Mouse (Mus musculus) heart, postnatal 0 days (tissue): ENCODE data around the gene Ttc16. TPM values are rescaled to one million over a fixed set of nuclear protein-coding genes. Genes with fewer than 3 reads are reported as not detected.
A peak's percentile ranks its signal among the peaks of the same experiment; 100 is the strongest.

Source experiments
- ATAC-seq: fragments of 200-750 bp; cut with Nextera tagmentation; 2 replicates; pipeline ENCODE4 v1.8.0; 2017; ENCODE audit warnings: low read depth, moderate number of reproducible peaks, moderate library complexity; ENCODE audit not compliant: insufficient read depth
- DNase-seq: peaks from one replicate; pipeline ENCODE4 v3.0.0-alpha.2; 2016; ENCODE audit warnings: low spot score
- H3K27ac ChIP-seq: fragments of 300-500 bp; sonication (generic); 2 replicates; pipeline ENCODE4 v1.5.1; 2014; ENCODE audit warnings: low read depth, mild to moderate bottlenecking
- H3K27me3 ChIP-seq: fragments of 300-500 bp; sonication (generic); 2 replicates; pipeline ENCODE4 v1.6.1; 2014; ENCODE audit warnings: low read length, mixed read lengths; ENCODE audit not compliant: control insufficient read depth, insufficient read depth
- H3K36me3 ChIP-seq: fragments of 300-500 bp; sonication (generic); replicated peaks from 2 replicates; pipeline ENCODE4 v1.6.1; 2014; ENCODE audit warnings: low read length, mixed read lengths; ENCODE audit not compliant: control insufficient read depth, insufficient read depth
- H3K4me1 ChIP-seq: fragments of 300-500 bp; sonication (generic); 2 replicates; pipeline ENCODE4 v1.6.1; 2014; ENCODE audit warnings: antibody characterized with exemption; ENCODE audit not compliant: control insufficient read depth, insufficient read depth
- H3K4me2 ChIP-seq: fragments of 300-500 bp; sonication (generic); 2 replicates; pipeline ENCODE4 v1.6.1; 2014; ENCODE audit warnings: low read depth, mild to moderate bottlenecking, low read length, moderate library complexity
- H3K4me3 ChIP-seq: fragments of 300-500 bp; sonication (generic); 2 replicates; pipeline ENCODE4 v1.5.1; 2014; ENCODE audit warnings: low read depth, low read length
- H3K9ac ChIP-seq: fragments of 300-500 bp; sonication (generic); replicated peaks from 2 replicates; pipeline ENCODE4 v1.6.1; 2014; ENCODE audit warnings: low read depth, low read length, mixed read lengths
- H3K9me3 ChIP-seq: fragments of 300-500 bp; sonication (generic); replicated peaks from 2 replicates; pipeline ENCODE4 v1.6.1; 2016; ENCODE audit warnings: low read length; ENCODE audit not compliant: control insufficient read depth
- CTCF ChIP-seq: IDR thresholded peaks from 2 replicates; pipeline ENCODE4 v1.5.1; 2016; ENCODE audit warnings: antibody characterized with exemption, control low read depth, low read depth
- EP300 ChIP-seq: IDR thresholded peaks from 2 replicates; pipeline ENCODE4 v1.6.1; 2016; ENCODE audit warnings: antibody characterized with exemption, low read depth
- WGBS: fragments of 180-500 bp; shearing (Covaris S2); extraction: QIAGEN DNeasy Blood & Tissue Kit; methylation state at CpG from one replicate; pipeline ENCODE4 v1.1.7; 2014; 5-methylcytosine and 5-hydroxymethylcytosine counted together
- polyA plus RNA-seq: library from polyadenylated mRNA; unstranded; fragments of >200 nt; fragmentation: Nextera tagmentation; extraction: Ambion mirVana; gene quantifications from 2 replicates; pipeline ENCODE4 v1.2.1, GENCODE M21; 2015
- total RNA-seq: library from RNA; depleted of rRNA; stranded (reverse); fragments of >200 nt; gene quantifications from 2 replicates; pipeline ENCODE4 v1.2.3, GENCODE M21; 2014; ENCODE audit warnings: low replicate concordance

Gene Ttc16
- total and polyA plus RNA-seq, 2 experiments from 2014 or later: 0.08 TPM; not detected in 1

- H3K9ac ChIP-seq: no peak overlapping the region
- peaks cover 58% of the 10 kb centered on the region for H3K36me3 ChIP-seq
- H3K4me2 ChIP-seq: no peak overlapping the region
- no peak overlapping the region for H3K27ac ChIP-seq
- H3K4me1 ChIP-seq: no peaks in the 10 kb centered on the region
- TF ChIP-seq CTCF: no peak
- no peak for TF ChIP-seq EP300
- ATAC-seq (no peak), DNase-seq (no peak)
- 90% methylated on average over 8 of the region's 8 CpGs for WGBS
- no peak overlapping the region for H3K4me3 ChIP-seq
- H3K27me3 ChIP-seq: no peaks in the 10 kb centered on the region
- no peaks in the 10 kb centered on the region for H3K9me3 ChIP-seq
These were observed 36.5 kb upstream of the Ttc16 start for GRCm38 (mm10) chr2:32811959-32812358.

GRCm38 (mm10) chr2:32808816-32809566 lies 33.6 kb upstream of the Ttc16 start:
- 86% methylated on average over 14 of the region's 14 CpGs for WGBS
- no peaks in the 10 kb centered on the region for H3K4me1 ChIP-seq
- H3K27me3 ChIP-seq: no peaks in the 10 kb centered on the region
- H3K27ac ChIP-seq: no peak overlapping the region
- no peaks in the 10 kb centered on the region for H3K9me3 ChIP-seq
- no peak for ATAC-seq
- peaks cover 57% of the 10 kb centered on the region for H3K36me3 ChIP-seq
- no peak overlapping the region for H3K4me3 ChIP-seq
- DNase-seq: no peak
- TF ChIP-seq EP300 (no peak), CTCF (no peak)
- H3K4me2 ChIP-seq: no peak overlapping the region
- H3K9ac ChIP-seq: no peak overlapping the region

GRCm38 (mm10) chr2:32798251-32798962 lies 23.0 kb upstream of the Ttc16 start:
- WGBS: 29% methylated on average over 10 of the region's 10 CpGs
- peak overlapping the region; percentile 60 for H3K27ac ChIP-seq

GRCm38 (mm10) chr2:32795748-32796418 lies 20.4 kb upstream of the Ttc16 start:
- no peak overlapping the region for H3K9ac ChIP-seq
- 89% methylated on average over 13 of the region's 13 CpGs for WGBS
- no peak overlapping the region for H3K4me2 ChIP-seq
- TF ChIP-seq EP300: no peak
- no peak for TF ChIP-seq CTCF
- H3K27ac ChIP-seq: no peak overlapping the region
- DNase-seq (no peak), ATAC-seq (no peak)
- no peak overlapping the region for H3K4me3 ChIP-seq
- H3K27me3 ChIP-seq: no peaks in the 10 kb centered on the region
- H3K4me1 ChIP-seq: 0 out of 2 replicates have a peak, but pooled peaks cover 4% of the 10 kb centered on the region
- H3K9me3 ChIP-seq: no peaks in the 10 kb centered on the region
- H3K36me3 ChIP-seq: peaks cover 54% of the 10 kb centered on the region

More at GRCm38 (mm10) chr2:32798251-32798962, 23.0 kb upstream of the Ttc16 start:
- ATAC-seq: peak; percentile 65
- no peaks in the 10 kb centered on the region for H3K9me3 ChIP-seq
- no peak overlapping the region for H3K9ac ChIP-seq
- no peak overlapping the region for H3K4me2 ChIP-seq
- TF ChIP-seq EP300: no peak
- TF ChIP-seq CTCF: no peak
- DNase-seq: peak; percentile 45
- 0 out of 2 replicates have a peak, but pooled peaks cover 4% of the 10 kb centered on the region for H3K4me1 ChIP-seq
- no peak overlapping the region for H3K4me3 ChIP-seq
- H3K27me3 ChIP-seq: no peaks in the 10 kb centered on the region
- peaks cover 71% of the 10 kb centered on the region for H3K36me3 ChIP-seq

GRCm38 (mm10) chr2:32791297-32791696 lies 15.9 kb upstream of the Ttc16 start:
- Histone ChIP-seq H3K36me3 (peaks cover 31% of the 10 kb centered on the region), H3K9me3 (no peaks in the 10 kb centered on the region), H3K4me3 (no peak overlapping the region), H3K27me3 (no peaks in the 10 kb centered on the region), H3K4me1 (no peaks in the 10 kb centered on the region), H3K9ac (no peak overlapping the region), H3K27ac (peak overlapping the region; percentile 41; the same call in 1 of the 2 replicates), H3K4me2 (no peak overlapping the region)
- ATAC-seq (peak; percentile 18; the same call in 1 of the 2 replicates), DNase-seq (peak; percentile 36)
- TF ChIP-seq CTCF (no peak), EP300 (no peak)
- WGBS: 36% methylated on average over 6 of the region's 6 CpGs
